Mouse (Mus musculus): Measurements from ENCODE around the gene Tm4sf5. TPM values are rescaled to one million over a fixed set of nuclear protein-coding genes. Genes with fewer than 3 reads are reported as not detected.

Tm4sf5 gene
- polyA plus RNA-seq, 1 experiment: 0.50 TPM

DNA sequence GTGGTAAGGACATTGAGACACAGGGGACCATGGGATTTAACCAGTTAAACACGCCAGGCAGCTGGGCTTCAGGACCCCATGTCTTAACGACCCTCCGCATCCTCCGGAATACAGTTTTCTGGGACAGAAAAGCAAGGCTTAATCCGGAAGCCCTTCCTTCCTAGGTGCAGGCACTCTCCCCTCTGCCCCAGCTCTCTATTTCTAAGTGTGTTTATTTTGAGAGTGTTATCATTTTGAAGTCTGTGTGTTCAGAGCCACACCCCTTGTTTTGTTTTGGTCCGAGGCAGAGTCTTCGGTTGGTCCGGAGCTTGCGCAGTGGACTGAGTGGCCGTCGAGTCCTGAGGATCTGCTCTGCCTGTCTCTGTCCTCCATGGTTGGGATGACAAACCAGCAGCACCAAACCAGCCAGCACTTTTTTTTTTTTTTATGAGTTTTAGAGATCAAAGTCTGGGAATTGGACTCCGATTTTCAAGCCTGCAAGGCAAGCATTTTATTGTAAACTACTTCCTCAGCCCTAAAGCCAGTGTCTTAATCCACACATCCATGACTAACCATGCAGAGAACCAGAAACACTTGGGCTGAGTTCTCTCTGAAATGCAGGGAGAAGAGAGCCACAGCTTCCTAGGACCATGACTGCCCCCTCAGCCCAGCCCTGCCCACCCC is 30.0 kb upstream of the Tm4sf5 start:
- Histone ChIP-seq H3K4me3 (replicated peaks; ENCODE audit: extremely low read depth, low read depth, low read length) (no peak overlapping the region), H3K4me1 (ENCODE audit: control insufficient read depth, insufficient read depth, low read length) (no peaks in the 10 kb centered on the region; the same call in 1 of the 2 replicates)
- TF ChIP-seq CTCF (IDR thresholded peaks at IDR 0.05; ENCODE audit: insufficient read depth, low read length) (no peak), POLR2A (IDR thresholded peaks at IDR 0.05; ENCODE audit: borderline replicate concordance, extremely low read depth, low read depth, low read length) (no peak)
- WGBS: 34% methylated on average over 12 of the region's 12 CpGs
- DNase-seq: no peak

DNA sequence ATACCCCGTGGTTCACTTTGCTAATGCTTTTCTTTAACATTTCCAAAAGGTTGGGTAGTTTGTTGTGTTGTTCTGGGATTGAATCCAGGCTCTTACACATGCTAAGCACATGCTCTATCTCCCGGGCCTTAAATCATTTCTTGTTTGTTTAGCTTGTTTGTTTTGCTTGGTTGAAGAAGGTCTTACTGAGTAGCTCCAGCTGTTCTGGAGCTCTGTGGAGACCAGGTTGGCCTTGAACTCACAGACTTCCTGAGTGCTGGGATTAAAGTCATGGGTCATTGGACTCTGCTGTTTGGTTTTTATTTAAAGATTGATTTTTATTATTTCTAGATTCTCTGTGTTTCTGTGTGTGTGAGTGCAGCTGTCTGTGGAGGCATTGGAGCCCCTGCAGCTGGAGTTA is 19.5 kb upstream of the Tm4sf5 start:
- WGBS: 36% methylated on average over 2 of the region's 2 CpGs
- Histone ChIP-seq H3K4me3 (replicated peaks; ENCODE audit: extremely low read depth, low read depth, low read length) (no peak overlapping the region), H3K4me1 (ENCODE audit: control insufficient read depth, insufficient read depth, low read length) (no peaks in the 10 kb centered on the region)
- TF ChIP-seq POLR2A (IDR thresholded peaks at IDR 0.05; ENCODE audit: borderline replicate concordance, extremely low read depth, low read depth, low read length) (no peak), CTCF (IDR thresholded peaks at IDR 0.05; ENCODE audit: insufficient read depth, low read length) (no peak)
- DNase-seq: no peak

DNA sequence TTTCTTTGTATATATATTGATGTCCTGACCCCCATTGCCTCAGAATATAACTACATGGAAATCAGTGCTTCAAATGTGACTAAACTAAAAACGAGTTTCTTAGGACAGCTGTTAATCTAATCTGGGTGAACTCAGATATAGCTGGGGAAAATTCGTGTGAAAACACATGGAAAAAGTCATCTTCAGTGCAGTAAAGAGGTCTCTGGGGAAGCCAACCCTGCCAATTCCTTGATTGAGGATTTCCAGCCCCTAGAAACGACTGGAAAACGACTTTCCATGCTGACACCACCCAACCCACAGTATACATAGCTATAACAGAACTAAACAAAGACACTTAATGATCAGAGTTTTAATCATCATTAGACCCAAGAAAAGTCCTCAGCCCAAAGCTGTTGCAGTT is 17.2 kb upstream of the Tm4sf5 start:
- DNase-seq: no peak
- 41% methylated on average over 4 of the region's 4 CpGs for WGBS
- Histone ChIP-seq H3K4me3 (replicated peaks; ENCODE audit: extremely low read depth, low read depth, low read length) (no peak overlapping the region), H3K4me1 (ENCODE audit: control insufficient read depth, insufficient read depth, low read length) (no peaks in the 10 kb centered on the region)
- TF ChIP-seq POLR2A (IDR thresholded peaks at IDR 0.05; ENCODE audit: borderline replicate concordance, extremely low read depth, low read depth, low read length) (no peak), CTCF (IDR thresholded peaks at IDR 0.05; ENCODE audit: insufficient read depth, low read length) (no peak)

DNA sequence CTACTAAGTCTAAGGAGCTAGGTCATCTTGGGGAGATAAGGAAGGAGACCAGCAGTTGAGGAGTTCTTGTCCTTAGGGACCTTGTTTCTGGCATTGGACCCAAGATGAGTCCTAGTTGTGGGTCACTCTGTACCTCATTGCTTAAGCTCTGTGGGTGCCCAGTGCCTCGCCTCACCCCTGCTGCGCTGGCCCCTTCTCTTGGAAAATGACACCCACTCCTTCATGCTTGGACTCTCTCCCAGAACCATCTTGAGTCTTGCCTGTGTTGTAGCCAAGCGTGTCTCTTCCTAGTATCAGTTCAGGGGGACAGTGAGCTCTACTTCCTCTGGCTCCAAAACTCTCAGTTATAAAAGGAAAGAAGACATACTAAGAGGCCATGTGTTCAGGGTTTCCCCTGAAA is 15.9 kb upstream of the Tm4sf5 start:
- 70% methylated on average over 3 of the region's 3 CpGs for WGBS
- no peaks in the 10 kb centered on the region for H3K4me1 ChIP-seq (ENCODE audit: control insufficient read depth, insufficient read depth, low read length)
- TF ChIP-seq POLR2A (IDR thresholded peaks at IDR 0.05; ENCODE audit: borderline replicate concordance, extremely low read depth, low read depth, low read length) (no peak), CTCF (IDR thresholded peaks at IDR 0.05; ENCODE audit: insufficient read depth, low read length) (no peak)
- H3K4me3 ChIP-seq (replicated peaks; ENCODE audit: extremely low read depth, low read depth, low read length): no peak overlapping the region
- no peak for DNase-seq

DNA sequence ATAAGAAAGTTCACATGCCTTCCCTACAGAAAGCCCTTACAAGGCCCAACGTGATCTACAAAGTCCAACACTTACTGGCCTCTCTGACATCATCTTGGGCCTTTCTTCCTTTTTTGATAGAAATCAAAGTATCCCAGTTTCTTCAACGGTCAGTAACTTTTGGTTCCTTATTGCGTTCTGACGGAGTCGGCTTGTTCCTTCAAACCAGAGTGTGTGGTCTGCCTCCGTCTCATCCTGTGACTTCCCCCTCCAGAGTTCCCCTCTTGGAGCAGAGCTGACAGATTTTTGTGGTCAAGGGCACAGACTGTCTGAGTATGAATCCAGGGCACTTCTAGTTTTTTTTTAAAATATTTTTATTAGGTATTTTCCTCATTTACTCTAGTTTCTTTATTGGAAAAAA is 15.4 kb upstream of the Tm4sf5 start:
- no peak overlapping the region for H3K4me3 ChIP-seq (replicated peaks; ENCODE audit: extremely low read depth, low read depth, low read length)
- no peak for DNase-seq
- 67% methylated on average over 6 of the region's 6 CpGs for WGBS
- TF ChIP-seq POLR2A (IDR thresholded peaks at IDR 0.05; ENCODE audit: borderline replicate concordance, extremely low read depth, low read depth, low read length): no peak
- no peak for TF ChIP-seq CTCF (IDR thresholded peaks at IDR 0.05; ENCODE audit: insufficient read depth, low read length)
- H3K4me1 ChIP-seq (ENCODE audit: control insufficient read depth, insufficient read depth, low read length): no peaks in the 10 kb centered on the region

DNA sequence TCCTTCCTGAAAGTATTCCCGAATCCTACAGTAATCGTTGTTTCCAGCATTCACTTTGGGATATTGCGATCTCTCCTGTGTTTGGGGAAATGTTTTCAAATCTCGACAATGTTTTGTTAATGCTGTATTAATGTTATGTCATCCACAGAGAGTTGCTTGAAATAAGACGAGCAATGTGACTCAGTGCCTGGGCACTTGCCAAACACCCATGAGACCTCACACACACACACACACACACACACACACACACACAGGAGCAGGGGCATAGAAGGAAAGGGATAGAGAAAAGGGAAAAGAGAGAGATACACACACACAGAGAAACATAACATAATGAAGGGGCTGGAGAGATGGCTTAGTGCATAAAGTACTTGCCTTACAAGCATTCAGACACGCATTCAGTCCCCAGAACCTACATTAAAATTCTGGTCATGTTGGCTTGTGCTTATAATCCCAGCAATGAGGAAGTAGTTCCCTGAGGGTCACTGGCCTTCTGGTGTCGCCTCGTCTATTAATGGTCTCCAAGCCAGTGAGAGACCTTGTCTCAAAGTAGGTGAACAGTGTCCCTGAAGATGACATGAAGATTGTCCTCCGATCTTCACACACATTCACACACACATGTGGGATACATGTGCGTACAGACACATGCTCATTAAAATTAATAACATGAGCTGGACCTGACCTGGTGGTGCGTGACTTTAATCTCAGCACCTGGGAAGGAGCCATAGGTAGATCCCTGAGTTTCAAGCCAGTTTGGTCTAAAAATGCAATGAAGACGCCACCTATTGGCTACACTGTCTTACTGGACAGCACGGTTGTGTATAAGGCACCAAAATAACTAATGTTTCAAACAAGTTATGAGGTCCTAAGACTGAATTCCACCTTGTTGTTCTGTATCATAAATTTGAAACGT is 5.2 kb upstream of the Tm4sf5 start:
- no peak for DNase-seq
- no peaks in the 10 kb centered on the region for H3K4me1 ChIP-seq (ENCODE audit: control insufficient read depth, insufficient read depth, low read length)
- TF ChIP-seq CTCF (IDR thresholded peaks at IDR 0.05; ENCODE audit: insufficient read depth, low read length): peak; percentile 12; the same call in 1 of the 2 replicates
- TF ChIP-seq POLR2A (IDR thresholded peaks at IDR 0.05; ENCODE audit: borderline replicate concordance, extremely low read depth, low read depth, low read length): no peak
- H3K4me3 ChIP-seq (replicated peaks; ENCODE audit: extremely low read depth, low read depth, low read length): no peak overlapping the region
- 57% methylated on average over 14 of the region's 14 CpGs for WGBS

DNA sequence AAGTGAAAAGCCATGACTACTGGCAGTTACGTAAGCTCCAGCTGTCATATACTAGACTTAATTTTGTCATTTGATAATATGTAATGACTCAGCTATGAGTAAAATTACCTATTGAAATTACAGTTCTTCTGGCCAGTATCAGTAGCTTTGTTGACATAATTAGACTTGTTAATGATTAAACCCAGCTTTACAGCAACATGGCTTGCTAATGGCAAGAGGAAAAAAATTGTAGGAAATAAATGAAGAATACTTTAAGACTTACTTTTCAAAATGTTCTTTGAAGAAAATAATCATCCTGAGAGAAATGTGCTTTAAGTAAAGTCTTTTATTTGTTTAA is 4.6 kb upstream of the Tm4sf5 start:
- no peak for TF ChIP-seq CTCF (IDR thresholded peaks at IDR 0.05; ENCODE audit: insufficient read depth, low read length)
- no peak for TF ChIP-seq POLR2A (IDR thresholded peaks at IDR 0.05; ENCODE audit: borderline replicate concordance, extremely low read depth, low read depth, low read length)
- WGBS: 75% methylated on average over 1 of the region's 1 CpGs
- DNase-seq: no peak
- H3K4me1 ChIP-seq (ENCODE audit: control insufficient read depth, insufficient read depth, low read length): no peaks in the 10 kb centered on the region
- H3K4me3 ChIP-seq (replicated peaks; ENCODE audit: extremely low read depth, low read depth, low read length): no peak overlapping the region

DNA sequence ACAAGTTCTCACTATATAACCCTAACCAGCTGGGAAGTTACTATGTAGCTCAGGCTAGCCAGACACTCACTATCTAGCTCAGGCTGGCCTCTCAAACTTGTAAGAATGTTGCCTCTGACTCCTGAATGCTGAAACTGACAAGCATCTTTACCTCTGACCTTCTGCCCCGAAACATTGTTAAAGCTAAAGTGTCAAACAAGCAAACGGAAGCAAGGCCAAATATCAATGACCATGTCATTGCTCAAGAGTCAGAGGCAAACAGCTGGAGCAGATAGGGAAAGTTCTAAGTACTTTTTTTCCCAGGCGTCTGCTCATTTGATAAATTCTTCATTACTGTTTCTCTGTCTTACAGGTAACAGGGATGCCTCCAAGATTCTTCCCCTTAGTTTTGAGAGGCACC is 3.0 kb upstream of the Tm4sf5 start:
- TF ChIP-seq POLR2A (IDR thresholded peaks at IDR 0.05; ENCODE audit: borderline replicate concordance, extremely low read depth, low read depth, low read length): no peak
- no peak for TF ChIP-seq CTCF (IDR thresholded peaks at IDR 0.05; ENCODE audit: insufficient read depth, low read length)
- Histone ChIP-seq H3K4me1 (ENCODE audit: control insufficient read depth, insufficient read depth, low read length) (peaks cover 2% of the 10 kb centered on the region; the same call in 1 of the 2 replicates), H3K4me3 (replicated peaks; ENCODE audit: extremely low read depth, low read depth, low read length) (no peak overlapping the region)
- no peak for DNase-seq
- 44% methylated on average over 3 of the region's 3 CpGs for WGBS

DNA sequence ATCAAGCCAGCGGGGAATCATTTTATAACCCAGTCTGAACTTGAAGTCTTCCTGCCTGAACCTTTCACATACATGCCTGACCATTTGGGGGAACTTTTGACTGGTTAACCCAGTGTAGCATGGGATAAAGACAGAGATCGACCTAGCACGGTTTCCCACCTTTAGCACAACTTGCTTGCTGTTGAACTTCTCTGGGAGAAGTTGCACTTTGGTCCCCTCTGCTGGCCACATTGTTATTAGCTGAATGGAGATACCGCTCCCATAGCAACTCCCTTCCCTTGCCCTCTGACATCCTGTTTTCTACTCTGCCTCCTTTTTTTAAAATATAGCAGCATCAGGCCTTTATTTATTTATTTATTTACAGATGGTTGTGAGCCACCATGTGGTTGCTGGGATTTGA is 1.3 kb downstream of the Tm4sf5 start:
- TF ChIP-seq POLR2A (IDR thresholded peaks at IDR 0.05; ENCODE audit: borderline replicate concordance, extremely low read depth, low read depth, low read length) (no peak), CTCF (IDR thresholded peaks at IDR 0.05; ENCODE audit: insufficient read depth, low read length) (peak; percentile 59)
- WGBS: 14% methylated on average over 4 of the region's 4 CpGs
- Histone ChIP-seq H3K4me3 (replicated peaks; ENCODE audit: extremely low read depth, low read depth, low read length) (no peak overlapping the region), H3K4me1 (ENCODE audit: control insufficient read depth, insufficient read depth, low read length) (peaks cover 2% of the 10 kb centered on the region; the same call in 1 of the 2 replicates)
- DNase-seq: peak; percentile 64
